In the genomic region with DNA sequence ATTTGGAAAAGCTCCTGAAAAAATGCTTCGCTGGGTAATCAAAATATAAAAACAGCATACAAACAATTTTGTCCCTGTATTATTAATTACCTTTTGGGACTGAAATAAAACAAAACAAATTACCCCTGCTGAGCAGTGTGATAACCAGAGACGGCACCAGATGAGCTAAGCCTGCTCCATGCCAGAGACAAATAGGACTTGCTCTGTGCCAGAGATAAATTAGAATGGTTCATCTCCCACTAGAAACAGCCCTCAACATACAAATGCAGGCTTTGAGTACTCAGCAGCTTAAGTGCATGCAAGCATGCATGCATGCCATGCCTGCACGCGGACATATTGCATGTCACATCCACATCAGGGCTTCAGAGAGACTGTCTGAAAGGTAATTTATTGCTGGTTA, we compare ENCODE assay signal across 21 mouse cellular contexts.
DNase-seq lines count a peak whose midpoint lies in the region; ATAC-seq and TF ChIP-seq lines count a peak whose summit lies in the region.
"Had no signal": no experiment of that assay in that cellular context is flagged by ENCODE, and none has a peak within 500 bp of the region (broad histone marks: within the 10 kb centered on the region; RNA-seq: fewer than 3 reads in every experiment).

No protein-coding gene starts in this region.

- peak; percentile 30; the same call in 1 of the 2 replicates for ATAC-seq in forebrain, embryonic 14.5 days
- no peak for ATAC-seq in forebrain, postnatal 0 days
- ATAC-seq in midbrain, embryonic 12.5 days (ENCODE audit: low FRiP score, low read depth), result peak; percentile 25; the same call in 1 of the 2 replicates
- no peak for ATAC-seq in midbrain, embryonic 11.5 days (ENCODE audit: low FRiP score)
- ATAC-seq in hindbrain, postnatal 0 days, result 0 out of 2 replicates have a peak, but pooled peaks have one; percentile 45
- peak; percentile 63 for ATAC-seq in neural tube, embryonic 14.5 days (ENCODE audit: low read depth)
- ATAC-seq: Patski had no signal

- H3K36me3 ChIP-seq in forebrain, embryonic 14.5 days (ENCODE audit: control insufficient read depth, insufficient read depth, low read length), result no peaks in the 10 kb centered on the region
- H3K36me3 ChIP-seq in forebrain, postnatal 0 days (ENCODE audit: insufficient read depth), result no peaks in the 10 kb centered on the region
- H3K36me3 ChIP-seq in midbrain, embryonic 12.5 days, result no peaks in the 10 kb centered on the region
- H3K36me3 ChIP-seq in midbrain, embryonic 11.5 days (ENCODE audit: control insufficient read depth, insufficient read depth, low read length), result no peaks in the 10 kb centered on the region
- no peaks in the 10 kb centered on the region for H3K36me3 ChIP-seq in hindbrain, postnatal 0 days (ENCODE audit: insufficient read depth, low read length)
- no peaks in the 10 kb centered on the region for H3K36me3 ChIP-seq in neural tube, embryonic 14.5 days (ENCODE audit: control insufficient read depth, insufficient read depth, low read length)
- H3K36me3 ChIP-seq: embryonic facial prominence, embryonic 12.5 days had no signal

- no peak overlapping the region for H3K4me2 ChIP-seq in forebrain, embryonic 14.5 days (ENCODE audit: low read length)
- H3K4me2 ChIP-seq in forebrain, postnatal 0 days (ENCODE audit: low read depth), result no peak overlapping the region
- no peak overlapping the region for H3K4me2 ChIP-seq in midbrain, embryonic 12.5 days (replicated peaks)
- no peak overlapping the region for H3K4me2 ChIP-seq in midbrain, embryonic 11.5 days
- H3K4me2 ChIP-seq in hindbrain, postnatal 0 days (ENCODE audit: low read depth, low read length), result no peak overlapping the region
- no peak overlapping the region for H3K4me2 ChIP-seq in neural tube, embryonic 14.5 days (ENCODE audit: low read depth, low read length)
- H3K4me2 ChIP-seq: embryonic facial prominence, embryonic 12.5 days; heart, embryonic 11.5 days had no signal

- peaks cover 20% of the 10 kb centered on the region for H3K4me1 ChIP-seq in forebrain, embryonic 14.5 days (ENCODE audit: control insufficient read depth, insufficient read depth, low read length)
- H3K4me1 ChIP-seq in forebrain, postnatal 0 days (ENCODE audit: insufficient read depth), result peaks cover 4% of the 10 kb centered on the region; the same call in 1 of the 2 replicates
- peaks cover 26% of the 10 kb centered on the region for H3K4me1 ChIP-seq in midbrain, embryonic 12.5 days
- peaks cover 12% of the 10 kb centered on the region for H3K4me1 ChIP-seq in midbrain, embryonic 11.5 days (ENCODE audit: control insufficient read depth, insufficient read depth, low read length)
- H3K4me1 ChIP-seq in hindbrain, postnatal 0 days (ENCODE audit: insufficient read depth, low read length), result peaks cover 5% of the 10 kb centered on the region; the same call in 1 of the 2 replicates
- peaks cover 13% of the 10 kb centered on the region for H3K4me1 ChIP-seq in neural tube, embryonic 14.5 days (ENCODE audit: control insufficient read depth, insufficient read depth, low read length)
- H3K4me1 ChIP-seq: embryonic facial prominence, embryonic 12.5 days had no signal

- peak; percentile 30 for DNase-seq in forebrain, embryonic 14.5 days (ENCODE audit: low spot score)
- DNase-seq in forebrain, postnatal 0 days, result no peak
- DNase-seq in midbrain, embryonic 11.5 days (ENCODE audit: low spot score, missing footprints), result no peak
- peak; percentile 38 for DNase-seq in hindbrain, postnatal 0 days (ENCODE audit: low spot score)
- no peak for DNase-seq in retina, postnatal 1 day
- DNase-seq: adrenal gland, adult 8-10 months; cerebellum, adult 11-12 months; gastrocnemius, adult 2 months; heart, postnatal 10 days; kidney, adult 18-20 months; kidney, postnatal 14 days; lung, adult 18-20 months; lung, postnatal 14 days; right cerebral cortex, postnatal 4 days had no signal

- H3K9me3 ChIP-seq in forebrain, embryonic 14.5 days (replicated peaks; ENCODE audit: control insufficient read depth, low read length), result no peaks in the 10 kb centered on the region
- no peaks in the 10 kb centered on the region for H3K9me3 ChIP-seq in forebrain, postnatal 0 days (ENCODE audit: low read length)
- no peaks in the 10 kb centered on the region for H3K9me3 ChIP-seq in midbrain, embryonic 12.5 days
- no peaks in the 10 kb centered on the region for H3K9me3 ChIP-seq in midbrain, embryonic 11.5 days (ENCODE audit: control insufficient read depth, low read length)
- H3K9me3 ChIP-seq in hindbrain, postnatal 0 days (ENCODE audit: low read length), result no peaks in the 10 kb centered on the region
- no peaks in the 10 kb centered on the region for H3K9me3 ChIP-seq in neural tube, embryonic 14.5 days (ENCODE audit: control insufficient read depth, low read length)
- H3K9me3 ChIP-seq: embryonic facial prominence, embryonic 12.5 days had no signal

- no peak overlapping the region for H3K9ac ChIP-seq in forebrain, embryonic 14.5 days (ENCODE audit: low read length)
- no peak overlapping the region for H3K9ac ChIP-seq in forebrain, postnatal 0 days
- H3K9ac ChIP-seq in midbrain, embryonic 12.5 days (replicated peaks), result no peak overlapping the region
- H3K9ac ChIP-seq in midbrain, embryonic 11.5 days (ENCODE audit: low read length), result no peak overlapping the region
- no peak overlapping the region for H3K9ac ChIP-seq in hindbrain, postnatal 0 days (replicated peaks; ENCODE audit: low read length)
- no peak overlapping the region for H3K9ac ChIP-seq in neural tube, embryonic 14.5 days (replicated peaks; ENCODE audit: low read depth, low read length)
- H3K9ac ChIP-seq: embryonic facial prominence, embryonic 12.5 days had no signal

- WGBS in forebrain, embryonic 14.5 days, result 70% methylated on average over 4 of the region's 4 CpGs
- WGBS in forebrain, postnatal 0 days, result 60% methylated on average over 4 of the region's 4 CpGs
- WGBS in midbrain, embryonic 12.5 days, result 78% methylated on average over 4 of the region's 4 CpGs
- WGBS in midbrain, embryonic 11.5 days, result 81% methylated on average over 4 of the region's 4 CpGs
- WGBS in hindbrain, postnatal 0 days, result 48% methylated on average over 4 of the region's 4 CpGs
- 44% methylated on average over 4 of the region's 4 CpGs for WGBS in neural tube, embryonic 14.5 days

- TF ChIP-seq CTCF in forebrain, postnatal 0 days (IDR thresholded peaks at IDR 0.05; ENCODE audit: low read depth), result no peak
- no peak for TF ChIP-seq CTCF in hindbrain, postnatal 0 days (IDR thresholded peaks at IDR 0.05; ENCODE audit: low read depth)

- no peak overlapping the region for H3K4me3 ChIP-seq in forebrain, embryonic 14.5 days (ENCODE audit: low read depth, low read length)
- H3K4me3 ChIP-seq in forebrain, postnatal 0 days (ENCODE audit: low read depth, low read length), result no peak overlapping the region
- no peak overlapping the region for H3K4me3 ChIP-seq in midbrain, embryonic 12.5 days
- H3K4me3 ChIP-seq in midbrain, embryonic 11.5 days (ENCODE audit: low read depth, low read length), result no peak overlapping the region
- H3K4me3 ChIP-seq in hindbrain, postnatal 0 days (ENCODE audit: low read length), result no peak overlapping the region
- H3K4me3 ChIP-seq in neural tube, embryonic 14.5 days (ENCODE audit: low read depth, low read length), result no peak overlapping the region
- H3K4me3 ChIP-seq: embryonic facial prominence, embryonic 12.5 days; erythroblast, embryonic 14.5 days; gastrocnemius, adult 2 months had no signal

- H3K27ac ChIP-seq in forebrain, embryonic 14.5 days (ENCODE audit: low read depth, low read length), result no peak overlapping the region
- H3K27ac ChIP-seq in forebrain, postnatal 0 days (ENCODE audit: low read depth, low read length), result no peak overlapping the region
- no peak overlapping the region for H3K27ac ChIP-seq in midbrain, embryonic 12.5 days (replicated peaks)
- H3K27ac ChIP-seq in midbrain, embryonic 11.5 days (ENCODE audit: low read depth, low read length), result no peak overlapping the region
- H3K27ac ChIP-seq in hindbrain, postnatal 0 days, result no peak overlapping the region; the same call in 1 of the 2 replicates
- H3K27ac ChIP-seq in neural tube, embryonic 14.5 days (ENCODE audit: low read depth, low read length), result peak overlapping the region; percentile 35; the same call in 1 of the 2 replicates
- H3K27ac ChIP-seq: embryonic facial prominence, embryonic 12.5 days; gastrocnemius, adult 2 months; stomach, postnatal 0 days had no signal

- no peaks in the 10 kb centered on the region for H3K27me3 ChIP-seq in forebrain, embryonic 14.5 days (replicated peaks; ENCODE audit: control insufficient read depth, insufficient read depth, low read length)
- no peaks in the 10 kb centered on the region for H3K27me3 ChIP-seq in forebrain, postnatal 0 days (ENCODE audit: insufficient read depth, low read length)
- no peaks in the 10 kb centered on the region for H3K27me3 ChIP-seq in midbrain, embryonic 12.5 days
- H3K27me3 ChIP-seq in midbrain, embryonic 11.5 days (ENCODE audit: control insufficient read depth, insufficient read depth, low read length), result no peaks in the 10 kb centered on the region
- H3K27me3 ChIP-seq in hindbrain, postnatal 0 days (ENCODE audit: insufficient read depth, low read length), result no peaks in the 10 kb centered on the region
- H3K27me3 ChIP-seq in neural tube, embryonic 14.5 days (ENCODE audit: control insufficient read depth, insufficient read depth, low read length), result no peaks in the 10 kb centered on the region
- H3K27me3 ChIP-seq: embryonic facial prominence, embryonic 12.5 days; Patski had no signal

Comparison
In these comparisons a context has a peak if more than half of its experiments do, and no peak if none do; other contexts are left out.
1. ATAC-seq: peak in forebrain, embryonic 14.5 days (single experiment), midbrain, embryonic 12.5 days (single experiment), hindbrain, postnatal 0 days (single experiment) and neural tube, embryonic 14.5 days (single experiment); none in forebrain, postnatal 0 days (single experiment) and midbrain, embryonic 11.5 days (single experiment).
2. DNase-seq: peak in forebrain, embryonic 14.5 days (single experiment) and hindbrain, postnatal 0 days (single experiment); none in forebrain, postnatal 0 days (single experiment), midbrain, embryonic 11.5 days (single experiment) and retina, postnatal 1 day (single experiment).